Mouse (Mus musculus): Measurements from ENCODE around the gene Hbs1l. TPM values are rescaled to one million over a fixed set of nuclear protein-coding genes. Genes with fewer than 3 reads are reported as not detected.

Gene Hbs1l
- polyA plus RNA-seq, 1 experiment: not detected

DNA sequence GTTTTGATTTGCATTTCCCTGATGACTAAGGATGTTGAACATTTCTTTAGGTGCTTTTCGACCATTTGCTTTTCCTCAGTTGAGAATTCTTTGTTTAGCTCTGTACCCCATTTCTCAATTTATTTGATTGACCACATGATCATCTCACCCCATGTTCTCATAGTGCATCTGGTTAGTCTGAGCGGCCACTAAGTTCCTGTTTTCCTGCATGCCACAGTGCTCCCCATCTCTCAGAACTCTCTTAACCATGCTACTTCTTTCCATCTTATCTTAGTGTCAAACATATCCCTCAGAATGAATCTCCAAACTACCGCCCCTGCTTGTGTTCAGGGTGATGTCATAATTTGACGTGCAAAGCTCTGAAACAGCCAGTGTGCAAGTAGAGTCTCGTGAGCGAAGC lies 30.6 kb downstream of the Hbs1l start:
- WGBS: 95% methylated on average over 6 of the region's 6 CpGs
- Histone ChIP-seq H3K4me3 (ENCODE audit: insufficient read depth, low read depth, low read length) (no peak overlapping the region), H3K27ac (ENCODE audit: insufficient read depth, low read depth, low read length) (no peak overlapping the region), H3K4me1 (ENCODE audit: control insufficient read depth, insufficient read depth, low read length) (no peaks in the 10 kb centered on the region)
- TF ChIP-seq POLR2A (IDR thresholded peaks at IDR 0.05; ENCODE audit: insufficient read depth, low read depth, low read length) (no peak), CTCF (IDR thresholded peaks at IDR 0.05; ENCODE audit: insufficient read depth, low read depth, low read length) (no peak)

DNA sequence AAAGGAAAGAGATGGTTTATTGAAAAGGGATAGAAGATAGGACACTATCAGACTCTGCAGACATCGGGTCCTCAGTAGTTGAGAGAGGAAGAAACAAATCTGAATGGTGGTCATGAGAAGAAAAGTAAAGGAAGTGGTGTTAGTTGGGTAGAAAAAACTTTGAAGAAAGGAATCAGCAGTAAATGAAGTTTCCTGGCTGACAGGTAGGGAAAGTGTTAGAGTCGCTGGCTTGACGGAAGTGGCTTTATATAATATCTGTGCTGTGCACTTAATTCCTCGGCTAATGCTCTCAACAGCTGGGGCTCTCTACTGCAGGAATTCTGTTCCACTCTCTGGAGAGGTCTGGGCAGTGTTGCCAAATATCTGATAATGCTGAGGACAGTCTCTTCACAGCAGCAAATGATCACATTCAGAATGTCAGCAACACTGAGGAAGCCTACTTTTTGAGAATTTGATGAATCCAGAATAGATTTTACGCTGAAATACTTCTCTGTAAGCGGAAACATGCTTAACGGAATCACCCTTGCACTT lies 31.9 kb downstream of the Hbs1l start:
- TF ChIP-seq POLR2A (IDR thresholded peaks at IDR 0.05; ENCODE audit: insufficient read depth, low read depth, low read length) (no peak), CTCF (IDR thresholded peaks at IDR 0.05; ENCODE audit: insufficient read depth, low read depth, low read length) (no peak)
- H3K27ac ChIP-seq (ENCODE audit: insufficient read depth, low read depth, low read length): no peak overlapping the region
- no peaks in the 10 kb centered on the region for H3K4me1 ChIP-seq (ENCODE audit: control insufficient read depth, insufficient read depth, low read length)
- H3K4me3 ChIP-seq (ENCODE audit: insufficient read depth, low read depth, low read length): no peak overlapping the region
- WGBS: 88% methylated on average over 7 of the region's 7 CpGs

DNA sequence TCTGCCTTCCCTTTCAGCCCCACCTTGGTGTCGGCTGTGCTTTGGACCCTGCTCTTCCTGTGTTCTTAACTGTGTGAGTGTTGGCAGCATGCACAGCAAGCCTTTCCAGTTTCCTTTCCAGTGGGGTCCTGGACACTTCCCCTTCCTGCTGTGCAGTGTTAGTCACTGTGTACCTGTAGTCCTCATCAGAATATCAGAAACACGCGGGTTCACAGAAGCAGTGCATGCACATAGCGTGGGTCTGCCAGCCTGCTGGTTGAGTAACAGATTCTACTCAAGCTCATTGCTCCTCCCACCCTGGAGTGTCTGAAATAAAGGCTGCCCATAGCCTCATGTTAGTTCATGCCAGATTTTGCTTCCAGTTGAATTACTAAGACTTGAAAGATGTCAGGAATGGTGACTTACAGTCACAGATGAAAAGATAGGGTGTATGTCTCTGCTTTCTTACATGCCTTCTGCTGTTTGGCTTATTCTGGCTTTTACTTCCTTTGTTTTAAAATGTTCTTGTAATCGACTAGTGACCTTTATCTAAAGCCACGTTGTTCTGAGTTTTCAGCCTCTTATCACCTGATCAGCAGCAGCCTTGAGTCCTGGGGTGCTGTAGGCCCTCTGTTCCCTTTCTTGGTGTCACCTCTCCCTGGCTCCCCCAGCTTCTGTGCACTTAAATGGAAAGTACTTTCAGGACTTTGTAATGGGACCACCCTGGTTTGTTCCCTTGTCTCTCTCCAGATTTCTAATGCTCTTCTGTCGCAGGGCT lies 38.7 kb downstream of the Hbs1l start:
- Histone ChIP-seq H3K27ac (ENCODE audit: insufficient read depth, low read depth, low read length) (no peak overlapping the region), H3K4me3 (ENCODE audit: insufficient read depth, low read depth, low read length) (no peak overlapping the region), H3K4me1 (ENCODE audit: control insufficient read depth, insufficient read depth, low read length) (no peaks in the 10 kb centered on the region)
- TF ChIP-seq CTCF (IDR thresholded peaks at IDR 0.05; ENCODE audit: insufficient read depth, low read depth, low read length) (no peak), POLR2A (IDR thresholded peaks at IDR 0.05; ENCODE audit: insufficient read depth, low read depth, low read length) (no peak)
- WGBS: 77% methylated on average over 7 of the region's 7 CpGs

- H3K27ac ChIP-seq (ENCODE audit: insufficient read depth, low read depth, low read length): no peak overlapping the region
- H3K4me3 ChIP-seq (ENCODE audit: insufficient read depth, low read depth, low read length): no peak overlapping the region
- no peak for TF ChIP-seq CTCF (IDR thresholded peaks at IDR 0.05; ENCODE audit: insufficient read depth, low read depth, low read length)
- no peak for TF ChIP-seq POLR2A (IDR thresholded peaks at IDR 0.05; ENCODE audit: insufficient read depth, low read depth, low read length)
- WGBS: 97% methylated on average over 5 of the region's 5 CpGs
- no peaks in the 10 kb centered on the region for H3K4me1 ChIP-seq (ENCODE audit: control insufficient read depth, insufficient read depth, low read length)
These were observed 39.8 kb downstream of the Hbs1l start for GRCm38 (mm10) chr10:21335534-21335933.

GRCm38 (mm10) chr10:21337191-21337590 lies 41.4 kb downstream of the Hbs1l start:
- no peak overlapping the region for H3K27ac ChIP-seq (ENCODE audit: insufficient read depth, low read depth, low read length)
- H3K4me1 ChIP-seq (ENCODE audit: control insufficient read depth, insufficient read depth, low read length): no peaks in the 10 kb centered on the region
- 75% methylated on average over 2 of the region's 2 CpGs for WGBS
- no peak overlapping the region for H3K4me3 ChIP-seq (ENCODE audit: insufficient read depth, low read depth, low read length)
- TF ChIP-seq CTCF (IDR thresholded peaks at IDR 0.05; ENCODE audit: insufficient read depth, low read depth, low read length) (no peak), POLR2A (IDR thresholded peaks at IDR 0.05; ENCODE audit: insufficient read depth, low read depth, low read length) (no peak)

GRCm38 (mm10) chr10:21341706-21342105 lies 45.9 kb downstream of the Hbs1l start:
- H3K4me3 ChIP-seq (ENCODE audit: insufficient read depth, low read depth, low read length): no peak overlapping the region

GRCm38 (mm10) chr10:21342331-21343005 lies 46.7 kb downstream of the Hbs1l start:
- 82% methylated on average over 11 of the region's 11 CpGs for WGBS
- TF ChIP-seq POLR2A (IDR thresholded peaks at IDR 0.05; ENCODE audit: insufficient read depth, low read depth, low read length) (no peak), CTCF (IDR thresholded peaks at IDR 0.05; ENCODE audit: insufficient read depth, low read depth, low read length) (no peak)
- H3K4me1 ChIP-seq (ENCODE audit: control insufficient read depth, insufficient read depth, low read length): no peaks in the 10 kb centered on the region
- no peak overlapping the region for H3K4me3 ChIP-seq (ENCODE audit: insufficient read depth, low read depth, low read length)
- H3K27ac ChIP-seq (ENCODE audit: insufficient read depth, low read depth, low read length): no peak overlapping the region

More at GRCm38 (mm10) chr10:21341706-21342105, 45.9 kb downstream of the Hbs1l start:
- H3K27ac ChIP-seq (ENCODE audit: insufficient read depth, low read depth, low read length): no peak overlapping the region
- WGBS: 85% methylated on average over 14 of the region's 14 CpGs
- H3K4me1 ChIP-seq (ENCODE audit: control insufficient read depth, insufficient read depth, low read length): no peaks in the 10 kb centered on the region
- TF ChIP-seq CTCF (IDR thresholded peaks at IDR 0.05; ENCODE audit: insufficient read depth, low read depth, low read length): no peak
- no peak for TF ChIP-seq POLR2A (IDR thresholded peaks at IDR 0.05; ENCODE audit: insufficient read depth, low read depth, low read length)

- no peaks in the 10 kb centered on the region for H3K4me1 ChIP-seq (ENCODE audit: control insufficient read depth, insufficient read depth, low read length)
- no peak for TF ChIP-seq CTCF (IDR thresholded peaks at IDR 0.05; ENCODE audit: insufficient read depth, low read depth, low read length)
- TF ChIP-seq POLR2A (IDR thresholded peaks at IDR 0.05; ENCODE audit: insufficient read depth, low read depth, low read length): no peak
- no peak overlapping the region for H3K27ac ChIP-seq (ENCODE audit: insufficient read depth, low read depth, low read length)
- no peak overlapping the region for H3K4me3 ChIP-seq (ENCODE audit: insufficient read depth, low read depth, low read length)
- WGBS: 96% methylated on average over 4 of the region's 4 CpGs
These were observed 51.6 kb downstream of the Hbs1l start for GRCm38 (mm10) chr10:21347332-21347731.

DNA sequence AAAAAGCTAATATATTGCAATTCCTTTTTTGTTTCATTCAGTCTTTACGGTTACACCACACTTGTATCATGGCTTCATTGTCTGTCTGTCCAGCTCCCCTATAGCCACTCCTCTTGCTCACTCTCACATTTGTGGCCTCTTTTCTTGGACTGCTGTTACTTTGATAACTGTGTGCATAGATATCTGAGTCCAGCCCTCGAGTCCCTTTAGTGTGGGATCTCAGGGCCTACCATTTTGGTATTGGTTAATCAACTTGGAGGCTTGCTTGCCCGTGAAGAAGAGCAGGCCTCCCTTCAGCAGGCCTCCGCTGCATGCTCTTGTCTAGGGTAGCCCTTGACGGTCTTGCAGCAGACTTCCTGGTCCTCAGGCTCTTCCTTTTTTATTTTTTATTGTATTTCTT lies 53.7 kb downstream of the Hbs1l start:
- H3K27ac ChIP-seq (ENCODE audit: insufficient read depth, low read depth, low read length): no peak overlapping the region
- no peak for TF ChIP-seq CTCF (IDR thresholded peaks at IDR 0.05; ENCODE audit: insufficient read depth, low read depth, low read length)
- TF ChIP-seq POLR2A (IDR thresholded peaks at IDR 0.05; ENCODE audit: insufficient read depth, low read depth, low read length): no peak
- no peaks in the 10 kb centered on the region for H3K4me1 ChIP-seq (ENCODE audit: control insufficient read depth, insufficient read depth, low read length)
- WGBS: 98% methylated on average over 5 of the region's 5 CpGs
- H3K4me3 ChIP-seq (ENCODE audit: insufficient read depth, low read depth, low read length): no peak overlapping the region
